Mouse (Mus musculus): ENCODE measurements around the gene Ube2h. TPM values are rescaled to one million over a fixed set of nuclear protein-coding genes. Genes with fewer than 3 reads are reported as not detected.

Ube2h gene
- polyA plus RNA-seq, 1 experiment, result 92.8 TPM

DNA sequence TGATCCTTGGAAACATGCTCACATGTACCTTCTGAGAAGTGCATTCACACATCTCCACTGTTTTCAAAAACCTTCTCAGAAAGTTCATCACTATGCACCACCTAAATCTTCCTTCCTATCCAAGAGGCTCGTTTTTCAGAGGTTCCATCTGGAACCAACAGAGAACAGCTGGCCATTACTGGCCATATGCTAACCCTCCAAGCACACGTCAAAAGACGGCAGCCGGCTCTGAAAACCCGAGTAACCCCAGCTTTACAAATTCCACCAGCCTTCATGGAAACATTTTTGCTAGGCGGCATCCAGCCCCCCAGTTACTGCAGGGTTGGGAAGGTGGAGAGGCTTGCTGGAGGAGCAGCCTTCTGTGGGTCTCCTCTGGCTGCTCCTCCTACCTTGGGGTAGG is 122.3 kb downstream of the Ube2h start:
- Histone ChIP-seq H3K4me1 (ENCODE audit: control insufficient read depth, insufficient read depth, low read length) (no peaks in the 10 kb centered on the region), H3K27ac (ENCODE audit: insufficient read depth, low read length) (no peak overlapping the region), H3K4me3 (ENCODE audit: insufficient read depth, low read length) (no peak overlapping the region)
- TF ChIP-seq POLR2A (IDR thresholded peaks at IDR 0.05; ENCODE audit: low read depth, low read length) (no peak), CTCF (IDR thresholded peaks at IDR 0.05; ENCODE audit: borderline replicate concordance, insufficient read depth, low read length) (no peak)

- Histone ChIP-seq H3K4me3 (ENCODE audit: insufficient read depth, low read length) (no peak overlapping the region), H3K27ac (ENCODE audit: insufficient read depth, low read length) (no peak overlapping the region)
- TF ChIP-seq CTCF (IDR thresholded peaks at IDR 0.05; ENCODE audit: borderline replicate concordance, insufficient read depth, low read length), result no peak
- TF ChIP-seq POLR2A (IDR thresholded peaks at IDR 0.05; ENCODE audit: low read depth, low read length), result no peak
These were observed 124.0 kb downstream of the Ube2h start for GRCm38 (mm10) chr6:30180321-30180720.

DNA sequence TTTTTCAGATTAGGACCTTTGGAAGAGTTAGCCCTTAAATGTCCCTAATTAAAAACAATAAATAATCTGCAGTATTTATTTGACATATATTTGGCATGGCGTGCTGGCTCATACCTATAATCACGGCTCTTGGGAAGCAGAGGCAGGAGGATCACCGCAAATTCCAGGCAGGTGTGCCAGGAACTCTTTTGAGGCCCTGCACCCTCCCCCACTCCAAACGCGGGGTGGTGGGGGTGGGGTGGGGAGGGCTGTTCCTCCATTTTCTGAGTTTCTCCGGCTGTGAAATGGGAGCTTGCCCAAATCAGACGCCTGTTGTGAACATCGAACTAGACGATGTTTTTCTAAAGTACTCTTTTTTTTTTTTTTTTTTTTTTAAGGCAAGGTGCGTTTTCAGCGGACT is 125.3 kb downstream of the Ube2h start:
- Histone ChIP-seq H3K4me3 (ENCODE audit: insufficient read depth, low read length) (no peak overlapping the region), H3K4me1 (ENCODE audit: control insufficient read depth, insufficient read depth, low read length) (no peaks in the 10 kb centered on the region), H3K27ac (ENCODE audit: insufficient read depth, low read length) (no peak overlapping the region)
- TF ChIP-seq POLR2A (IDR thresholded peaks at IDR 0.05; ENCODE audit: low read depth, low read length), result no peak
- TF ChIP-seq CTCF (IDR thresholded peaks at IDR 0.05; ENCODE audit: borderline replicate concordance, insufficient read depth, low read length), result no peak

More at GRCm38 (mm10) chr6:30180321-30180720, 124.0 kb downstream of the Ube2h start:
- no peaks in the 10 kb centered on the region for H3K4me1 ChIP-seq (ENCODE audit: control insufficient read depth, insufficient read depth, low read length)

DNA sequence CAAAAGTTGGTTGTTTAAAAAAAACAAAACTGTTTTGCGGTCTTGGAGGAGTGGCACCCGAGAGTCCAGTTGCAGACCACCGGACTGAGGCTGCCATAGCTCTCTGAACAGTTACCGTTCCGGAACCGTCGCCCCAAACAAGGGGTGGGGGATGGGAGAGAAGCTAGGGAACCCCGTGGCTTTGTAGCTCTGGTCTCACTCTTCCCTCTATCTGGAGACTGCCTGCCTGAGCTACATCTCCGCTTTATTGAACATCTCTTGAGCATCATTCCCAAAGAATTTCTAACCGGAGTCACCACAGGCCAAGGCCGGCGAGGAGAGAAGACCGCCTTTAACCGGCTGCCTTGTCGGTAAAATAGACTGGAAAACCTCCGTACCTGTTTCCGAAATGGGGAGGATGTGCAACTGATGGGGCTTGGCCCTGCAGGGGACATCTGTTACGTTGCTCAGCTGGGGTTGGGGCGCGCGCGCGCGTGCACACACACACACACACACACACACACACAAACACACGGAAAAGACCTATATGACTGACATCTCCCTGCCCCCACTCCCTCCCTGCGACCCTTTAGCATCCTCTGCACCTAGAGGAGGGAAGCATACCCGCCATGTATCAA is 126.2 kb downstream of the Ube2h start:
- no peak for TF ChIP-seq CTCF (IDR thresholded peaks at IDR 0.05; ENCODE audit: borderline replicate concordance, insufficient read depth, low read length)
- TF ChIP-seq POLR2A (IDR thresholded peaks at IDR 0.05; ENCODE audit: low read depth, low read length), result no peak
- Histone ChIP-seq H3K4me1 (ENCODE audit: control insufficient read depth, insufficient read depth, low read length) (no peaks in the 10 kb centered on the region), H3K27ac (ENCODE audit: insufficient read depth, low read length) (no peak overlapping the region), H3K4me3 (ENCODE audit: insufficient read depth, low read length) (no peak overlapping the region)

DNA sequence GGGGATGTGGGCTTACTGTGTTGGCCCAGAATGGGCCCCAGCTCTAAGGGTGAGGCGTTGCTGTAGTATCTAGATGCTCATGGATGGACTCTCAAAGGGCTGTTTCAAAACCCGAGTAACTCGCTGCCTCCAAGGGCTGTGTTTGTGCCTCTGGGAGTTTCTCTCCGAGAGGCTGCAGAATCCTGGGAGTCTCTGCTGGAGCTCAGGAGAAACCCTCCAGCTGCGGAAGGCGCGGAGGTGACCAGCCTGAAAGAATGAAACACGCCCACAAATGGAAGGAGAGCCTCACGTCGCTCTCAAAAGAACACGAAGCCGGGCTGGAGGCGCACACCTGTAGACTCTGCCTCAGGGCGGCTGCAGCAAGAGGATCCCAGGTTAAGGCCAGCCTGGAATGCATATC is 127.0 kb downstream of the Ube2h start:
- H3K4me3 ChIP-seq (ENCODE audit: insufficient read depth, low read length), result no peak overlapping the region
- no peaks in the 10 kb centered on the region for H3K4me1 ChIP-seq (ENCODE audit: control insufficient read depth, insufficient read depth, low read length)
- no peak overlapping the region for H3K27ac ChIP-seq (ENCODE audit: insufficient read depth, low read length)
- TF ChIP-seq CTCF (IDR thresholded peaks at IDR 0.05; ENCODE audit: borderline replicate concordance, insufficient read depth, low read length) (no peak), POLR2A (IDR thresholded peaks at IDR 0.05; ENCODE audit: low read depth, low read length) (no peak)

DNA sequence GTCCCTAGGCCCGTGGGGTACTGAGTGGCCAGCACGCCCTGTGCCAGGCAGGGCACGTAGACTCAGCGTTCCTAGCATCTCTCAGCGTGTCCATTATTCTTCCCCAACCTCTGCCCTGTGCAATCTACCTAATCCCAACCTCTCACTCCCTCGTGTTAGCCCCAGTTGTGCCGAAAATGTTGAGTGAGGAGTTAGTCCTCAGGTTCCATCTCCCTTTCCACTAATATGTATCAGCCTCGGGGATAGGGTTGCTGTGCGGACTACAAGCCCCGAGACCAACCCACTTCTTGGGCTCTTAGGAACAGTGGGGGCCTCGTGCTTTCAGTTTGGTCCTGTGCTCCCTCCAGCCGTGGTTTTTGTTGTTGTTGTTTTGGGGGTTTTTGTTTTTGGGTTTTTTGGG is 127.8 kb downstream of the Ube2h start:
- H3K4me3 ChIP-seq (ENCODE audit: insufficient read depth, low read length), result no peak overlapping the region

DNA sequence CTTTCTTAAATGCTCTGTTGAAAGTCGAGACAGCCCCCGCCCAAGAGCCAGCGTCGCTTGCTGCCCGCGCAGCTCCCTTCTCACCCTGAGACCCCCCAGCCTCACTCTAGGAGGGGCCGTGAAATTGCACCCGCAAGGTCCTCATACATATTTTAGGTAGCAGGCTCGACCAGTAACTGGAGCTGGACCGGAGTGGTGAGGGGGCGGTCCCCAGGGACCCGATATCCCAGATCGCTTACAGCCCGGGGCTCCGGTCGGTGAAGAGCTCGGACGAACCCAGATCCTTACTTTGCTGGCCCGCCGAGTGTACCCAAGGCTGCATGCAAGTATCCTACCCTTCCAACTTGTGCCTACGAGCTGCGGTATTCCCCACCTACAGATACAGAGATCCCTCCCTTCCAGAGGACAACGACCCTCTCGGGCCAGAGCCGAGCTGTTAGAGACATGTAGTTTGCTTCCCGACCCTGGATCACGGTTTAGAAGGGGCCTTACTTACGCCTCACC is 128.4 kb downstream of the Ube2h start:
- Histone ChIP-seq H3K4me3 (ENCODE audit: insufficient read depth, low read length) (no peak overlapping the region), H3K4me1 (ENCODE audit: control insufficient read depth, insufficient read depth, low read length) (no peaks in the 10 kb centered on the region), H3K27ac (ENCODE audit: insufficient read depth, low read length) (no peak overlapping the region)
- TF ChIP-seq CTCF (IDR thresholded peaks at IDR 0.05; ENCODE audit: borderline replicate concordance, insufficient read depth, low read length) (no peak), POLR2A (IDR thresholded peaks at IDR 0.05; ENCODE audit: low read depth, low read length) (no peak)

More for the DNA sequence above, 127.8 kb downstream of the Ube2h start:
- H3K4me1 ChIP-seq (ENCODE audit: control insufficient read depth, insufficient read depth, low read length), result no peaks in the 10 kb centered on the region
- TF ChIP-seq POLR2A (IDR thresholded peaks at IDR 0.05; ENCODE audit: low read depth, low read length) (no peak), CTCF (IDR thresholded peaks at IDR 0.05; ENCODE audit: borderline replicate concordance, insufficient read depth, low read length) (no peak)
- no peak overlapping the region for H3K27ac ChIP-seq (ENCODE audit: insufficient read depth, low read length)

GRCm38 (mm10) chr6:30175225-30175917 is 129.0 kb downstream of the Ube2h start:
- no peak for TF ChIP-seq POLR2A (IDR thresholded peaks at IDR 0.05; ENCODE audit: low read depth, low read length)
- no peak for TF ChIP-seq CTCF (IDR thresholded peaks at IDR 0.05; ENCODE audit: borderline replicate concordance, insufficient read depth, low read length)
- Histone ChIP-seq H3K27ac (ENCODE audit: insufficient read depth, low read length) (no peak overlapping the region), H3K4me3 (ENCODE audit: insufficient read depth, low read length) (no peak overlapping the region), H3K4me1 (ENCODE audit: control insufficient read depth, insufficient read depth, low read length) (no peaks in the 10 kb centered on the region)

- H3K27ac ChIP-seq (ENCODE audit: insufficient read depth, low read length), result no peak overlapping the region
- TF ChIP-seq CTCF (IDR thresholded peaks at IDR 0.05; ENCODE audit: borderline replicate concordance, insufficient read depth, low read length) (no peak), POLR2A (IDR thresholded peaks at IDR 0.05; ENCODE audit: low read depth, low read length) (no peak)
- peak overlapping the region; percentile 34; the same call in 1 of the 2 replicates for H3K4me3 ChIP-seq (ENCODE audit: insufficient read depth, low read length)
- H3K4me1 ChIP-seq (ENCODE audit: control insufficient read depth, insufficient read depth, low read length), result no peaks in the 10 kb centered on the region
These were observed 129.7 kb downstream of the Ube2h start for GRCm38 (mm10) chr6:30174461-30175224.

All from embryonic fibroblast, embryonic 13.5 days (primary cell).